In the genomic region with DNA sequence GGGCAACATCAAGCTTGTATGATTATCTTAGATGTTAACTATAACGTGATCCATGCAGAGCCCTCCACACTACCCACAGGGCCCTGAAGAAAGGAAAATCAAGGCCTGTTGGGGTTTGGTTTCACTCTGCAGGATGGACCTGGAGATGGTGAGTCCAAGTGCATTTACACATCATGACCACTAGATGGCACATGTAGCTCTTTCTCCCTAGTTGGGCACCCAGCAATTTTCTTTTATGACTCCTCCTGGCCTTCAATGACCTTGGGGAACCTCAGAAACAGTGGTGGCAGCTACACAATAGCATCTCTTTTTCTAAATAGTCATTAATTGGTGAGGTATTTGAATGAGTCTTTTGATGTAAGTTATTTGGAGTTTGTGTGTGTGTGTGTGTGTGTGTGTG, we compare ENCODE assay signal across 8 mouse cellular contexts.
DNase-seq lines count a peak whose midpoint lies in the region; ATAC-seq lines count a peak whose summit lies in the region.

No protein-coding gene starts in this region.

- no peaks in the 10 kb centered on the region for H3K9me3 ChIP-seq in liver, embryonic 16.5 days (replicated peaks; ENCODE audit: control insufficient read depth, low read length)
- no peaks in the 10 kb centered on the region for H3K9me3 ChIP-seq in liver, embryonic 11.5 days (ENCODE audit: control insufficient read depth, low read length)

- 55% methylated on average over 1 of the region's 1 CpGs for WGBS in liver, embryonic 16.5 days (ENCODE audit: insufficient replicate concordance)
- 74% methylated on average over 1 of the region's 1 CpGs for WGBS in liver, embryonic 11.5 days

- no peak overlapping the region for H3K4me2 ChIP-seq in liver, embryonic 16.5 days (ENCODE audit: low read depth, low read length)
- H3K4me2 ChIP-seq in liver, embryonic 11.5 days: no peak overlapping the region

- no peaks in the 10 kb centered on the region for H3K27me3 ChIP-seq in liver, embryonic 16.5 days (ENCODE audit: control insufficient read depth, insufficient read depth, low read depth, low read length)
- no peaks in the 10 kb centered on the region for H3K27me3 ChIP-seq in liver, embryonic 11.5 days (replicated peaks; ENCODE audit: control insufficient read depth, insufficient read depth, low read length)

- DNase-seq in adrenal gland, adult (ENCODE audit: inconsistent age in 2 of 2, low spot score in 1 of 2): peak; percentile 15 to 68
- DNase-seq in adrenal gland, adult 8-10 months: no peak
- DNase-seq in liver, embryonic 11.5 days (ENCODE audit: low spot score): no peak
- peak; percentile 19 for DNase-seq in c-Kit-positive CD71-positive TER-119-negative erythroid progenitor cells, embryonic 14.5 days (ENCODE audit: low read depth)
- DNase-seq in lung, postnatal 36 days: peak; percentile 32
- DNase-seq in urinary bladder, postnatal 25 days (ENCODE audit: low spot score): no peak
- no peak for DNase-seq in right cerebral cortex, postnatal 36 days (ENCODE audit: low spot score in 2 of 2)

- H3K27ac ChIP-seq in liver, embryonic 16.5 days (ENCODE audit: low read length): no peak overlapping the region
- no peak overlapping the region for H3K27ac ChIP-seq in liver, embryonic 11.5 days (ENCODE audit: low read depth, low read length)

- no peaks in the 10 kb centered on the region for H3K4me1 ChIP-seq in liver, embryonic 16.5 days (ENCODE audit: control insufficient read depth, low read depth, low read length)
- no peaks in the 10 kb centered on the region for H3K4me1 ChIP-seq in liver, embryonic 11.5 days (replicated peaks; ENCODE audit: control insufficient read depth, insufficient read depth, low read length)

- H3K4me3 ChIP-seq in liver, embryonic 16.5 days (ENCODE audit: low read depth, low read length): no peak overlapping the region
- no peak overlapping the region for H3K4me3 ChIP-seq in liver, embryonic 11.5 days (ENCODE audit: low read depth, low read length)

- H3K9ac ChIP-seq in liver, embryonic 16.5 days (ENCODE audit: low read depth, low read length): no peak overlapping the region
- H3K9ac ChIP-seq in liver, embryonic 11.5 days (ENCODE audit: low read depth, low read length): no peak overlapping the region

- peak; percentile 45; the same call in 1 of the 2 replicates for ATAC-seq in liver, embryonic 16.5 days (ENCODE audit: low read depth)
- ATAC-seq in liver, embryonic 11.5 days (replicated peaks; ENCODE audit: low FRiP score): no peak

- no peaks in the 10 kb centered on the region for H3K36me3 ChIP-seq in liver, embryonic 16.5 days (ENCODE audit: control insufficient read depth, insufficient read depth)
- H3K36me3 ChIP-seq in liver, embryonic 11.5 days (ENCODE audit: control insufficient read depth, insufficient read depth, low read length): no peaks in the 10 kb centered on the region

Comparison
In these comparisons a context has a peak if more than half of its experiments do, and no peak if none do; other contexts are left out.
1. DNase-seq: peak in adrenal gland, adult (2 of 2), c-Kit-positive CD71-positive TER-119-negative erythroid progenitor cells, embryonic 14.5 days (single experiment) and lung, postnatal 36 days (single experiment); none in adrenal gland, adult 8-10 months (single experiment), liver, embryonic 11.5 days (single experiment), urinary bladder, postnatal 25 days (single experiment) and right cerebral cortex, postnatal 36 days (0 of 2).